In the genomic region with DNA sequence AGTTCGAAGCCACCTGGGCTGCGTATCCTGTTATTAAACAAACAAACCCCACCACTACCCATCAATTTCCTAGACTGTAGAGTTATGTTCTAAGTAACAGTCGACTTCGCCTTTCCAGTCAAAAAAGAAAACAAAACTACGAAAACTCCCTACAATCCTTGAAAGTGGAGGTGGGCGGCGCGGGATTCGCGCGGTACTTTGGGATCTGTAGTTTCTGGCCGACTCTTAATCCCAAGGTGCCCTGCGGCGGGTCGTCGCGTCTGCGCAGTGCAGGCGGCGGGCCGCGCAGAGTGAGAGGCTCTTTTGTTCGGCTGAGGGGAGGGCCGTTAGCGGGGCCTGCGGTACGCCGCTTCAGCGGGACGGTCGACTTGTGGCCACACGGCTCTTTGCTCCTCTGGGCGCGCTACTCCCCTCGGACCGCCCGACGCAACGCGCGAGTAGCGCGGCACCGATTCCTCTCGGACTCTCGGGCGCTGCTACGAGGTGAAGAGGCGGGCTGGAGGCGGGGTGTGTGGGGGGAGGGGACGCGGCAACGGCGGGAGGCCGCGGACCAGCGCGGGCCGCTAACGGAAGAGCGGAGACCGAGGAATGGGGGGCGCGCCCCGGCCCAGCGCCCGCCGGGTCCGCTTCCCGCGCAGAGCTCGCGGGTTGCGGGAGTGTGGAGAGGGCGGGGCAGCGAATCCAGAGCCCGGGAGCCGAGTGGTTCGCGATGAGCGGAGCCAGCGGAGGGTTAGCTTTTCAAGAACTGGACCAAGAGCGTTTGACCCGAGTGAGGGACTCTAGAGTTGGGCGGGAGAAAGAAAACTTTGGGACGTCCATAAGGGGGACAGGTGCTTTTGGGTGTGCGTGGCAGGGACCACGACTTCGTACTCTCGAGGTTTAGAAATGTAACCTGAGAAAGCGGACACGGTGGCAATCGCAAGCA, we compare ENCODE assay signal across 7 mouse cellular contexts. TPM values are rescaled to one million over a fixed set of nuclear protein-coding genes. Genes with fewer than 3 reads are reported as not detected.
DNase-seq lines count a peak whose midpoint lies in the region; ATAC-seq lines count a peak whose summit lies in the region.

Gene Cbx1, plus strand, starts transcription at position 257 of the 925 bp plus-strand sequence.

- peak; percentile 99 for ATAC-seq in intestine, embryonic 15.5 days

- H3K27ac ChIP-seq in intestine, embryonic 15.5 days = peak within 1 kb of the TSS; percentile 97
- peak within 1 kb of the TSS; percentile 99 for H3K27ac ChIP-seq in midbrain, embryonic 10.5 days (replicated peaks)

- peak; percentile 90 to 91 for DNase-seq in adrenal gland, adult 18-20 months (ENCODE audit: low spot score in 2 of 2)
- peak; percentile 96 for DNase-seq in embryo, embryonic 11 days
- peak; percentile 86 to 89 for DNase-seq in gastrocnemius, postnatal 36 days
- peak; percentile 91 to 93 for DNase-seq in left cerebral cortex, postnatal 25 days (ENCODE audit: low spot score in 2 of 2)
- peak; percentile 93 for DNase-seq in midbrain, embryonic 10.5 days (ENCODE audit: low spot score)
- DNase-seq in right cerebral cortex, postnatal 4 days = peak; percentile 85

- intact Hi-C loops in gastrocnemius, postnatal 36 days (cut with DNase I) = no loop called here
- intact Hi-C loops in left cerebral cortex, postnatal 25 days (cut with DNase I) = loop anchor here (2.0 to 5.0 kb wide), 3 partner anchors 72 to 512 kb away; partner anchors contain the start of gene Cdk5rap3

- H3K4me3 ChIP-seq in intestine, embryonic 15.5 days (replicated peaks) = peak within 1 kb of the TSS; percentile 97
- H3K4me3 ChIP-seq in midbrain, embryonic 10.5 days = peak within 1 kb of the TSS; percentile 96

- H3K9me3 ChIP-seq in intestine, embryonic 15.5 days = no peaks in the 10 kb centered on the region
- H3K9me3 ChIP-seq in midbrain, embryonic 10.5 days (replicated peaks) = no peaks in the 10 kb centered on the region

- H3K9ac ChIP-seq in intestine, embryonic 15.5 days = peak within 1 kb of the TSS; percentile 92

- peaks cover 10% of the 10 kb centered on the region for H3K4me1 ChIP-seq in intestine, embryonic 15.5 days (replicated peaks)
- peaks cover 37% of the 10 kb centered on the region for H3K4me1 ChIP-seq in midbrain, embryonic 10.5 days

- peak within 1 kb of the TSS; percentile 66 for H3K4me2 ChIP-seq in intestine, embryonic 15.5 days (replicated peaks)

- H3K27me3 ChIP-seq in intestine, embryonic 15.5 days (replicated peaks) = no peaks in the 10 kb centered on the region
- H3K27me3 ChIP-seq in midbrain, embryonic 10.5 days (ENCODE audit: low read depth, poor library complexity, severe bottlenecking) = no peaks in the 10 kb centered on the region

- under 1% methylated on average over 92 of the region's 93 CpGs for WGBS in intestine, embryonic 15.5 days
- 1% methylated on average over 93 of the region's 93 CpGs for WGBS in midbrain, embryonic 10.5 days

- H3K36me3 ChIP-seq in intestine, embryonic 15.5 days = no peaks in the 10 kb centered on the region
- peaks cover 28% of the 10 kb centered on the region for H3K36me3 ChIP-seq in midbrain, embryonic 10.5 days

RNA-seq across cellular contexts. Expression of gene Cbx1, which starts in this region (rescaled TPM):
- 10 to 100 TPM; 56.6 to 83.6 TPM for total RNA-seq in adrenal gland, adult 18-20 months (2021)
- total RNA-seq in gastrocnemius, postnatal 36 days (2021) = 10 to 100 TPM; 33.3 to 34.3 TPM
- 92.8 and 101 TPM in 2 replicates for polyA plus RNA-seq in intestine, embryonic 15.5 days (2015; fragmentation: Nextera tagmentation; extraction: Ambion mirVana)
- total RNA-seq in left cerebral cortex, postnatal 25 days (2021) = 10 to 100 TPM; 47.0 to 47.7 TPM
- polyA plus RNA-seq in midbrain, embryonic 10.5 days (2016; fragmentation: Nextera tagmentation; extraction: Ambion mirVana) = 193 and 198 TPM in 2 replicates

Comparison
In these comparisons a context has a peak if more than half of its experiments do, and no peak if none do; other contexts are left out.
1. Peak in every context shown above with its lines: DNase-seq, ATAC-seq, H3K4me3 ChIP-seq and H3K27ac ChIP-seq.